In the genomic region with DNA sequence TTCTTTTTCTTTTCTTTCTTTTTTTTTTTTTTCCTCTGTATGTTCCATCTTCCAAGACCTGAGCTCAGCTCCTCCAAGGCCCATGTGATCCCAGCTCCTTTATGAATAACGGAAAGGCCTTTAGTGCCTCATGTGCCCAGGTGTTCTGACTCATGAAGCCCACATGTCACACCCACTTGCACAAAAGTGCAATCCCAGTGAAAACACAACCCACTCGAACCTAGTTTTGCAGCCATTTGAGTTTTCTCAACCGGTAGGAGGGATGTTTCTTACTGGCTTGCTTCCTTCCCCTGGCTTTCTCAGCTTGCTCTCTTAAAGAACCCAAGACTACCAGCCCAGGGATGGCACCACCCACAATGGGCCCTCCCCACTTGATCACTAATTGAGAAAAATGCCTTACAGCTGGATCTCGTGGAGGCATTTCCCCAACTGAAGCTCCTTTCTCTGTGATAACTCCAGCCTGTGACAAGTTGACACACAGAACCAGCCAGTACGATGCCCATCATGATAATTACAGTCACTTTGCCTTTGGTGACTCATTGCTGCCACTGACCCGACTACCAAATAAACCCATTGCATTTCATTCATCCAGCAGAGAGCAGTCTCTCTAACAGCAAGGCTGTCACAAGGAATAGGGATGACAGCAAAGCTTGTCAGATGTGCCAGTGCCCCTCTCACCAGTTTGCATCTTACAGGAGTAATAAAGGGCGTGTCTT, we compare ENCODE assay signal across 19 mouse cellular contexts. TPM values are rescaled to one million over a fixed set of nuclear protein-coding genes. Genes with fewer than 3 reads are reported as not detected.
A peak's percentile ranks its signal among the peaks of the same experiment; 100 is the strongest.
DNase-seq lines count a peak whose midpoint lies in the region; TF ChIP-seq lines count a peak whose summit lies in the region.
"Had no signal": no experiment of that assay in that cellular context is flagged by ENCODE, and none has a peak within 500 bp of the region (broad histone marks: within the 10 kb centered on the region; RNA-seq: fewer than 3 reads in every experiment).

No protein-coding gene starts in this region.

- DNase-seq in frontal cortex, adult 2 months (ENCODE audit: extremely low spot score in 1 of 2, low spot score in 1 of 2): peak; percentile 75 to 82
- DNase-seq in frontal cortex, postnatal 25 days (ENCODE audit: low spot score in 2 of 2): no peak
- peak; percentile 6 to 13 for DNase-seq in urinary bladder, postnatal 36 days (ENCODE audit: low spot score in 2 of 2)
- DNase-seq in urinary bladder, postnatal 25 days (ENCODE audit: low spot score): no peak
- DNase-seq in left cerebral cortex, adult 9 months (ENCODE audit: low spot score in 2 of 2): peak; percentile 69 to 76
- DNase-seq in kidney, postnatal 36 days: no peak
- no peak for DNase-seq in cerebellum, adult 2 months
- DNase-seq: cerebellum, adult 9-10 months; embryo, embryonic 11 days; gastrocnemius, postnatal 36 days; heart, postnatal 14 days; lung, postnatal 10 days; thymus, adult 18-20 months had no signal

- 81% methylated on average over 7 of the region's 7 CpGs for WGBS in cerebellum, adult 2 months

- no peak for TF ChIP-seq CTCF in cerebellum, adult 2 months (IDR thresholded peaks at IDR 0.05; ENCODE audit: borderline replicate concordance, insufficient read depth, low read depth, low read length)

- H3K4me1 ChIP-seq in cerebellum, adult 2 months (ENCODE audit: control insufficient read depth, insufficient read depth, low read length): peaks cover 7% of the 10 kb centered on the region
- H3K4me1 ChIP-seq: embryonic facial prominence, embryonic 15.5 days; forebrain, embryonic 10.5 days had no signal

- H3K4me3 ChIP-seq in cerebellum, adult 2 months (replicated peaks; ENCODE audit: insufficient read depth, low read depth, low read length): no peak overlapping the region
- H3K4me3 ChIP-seq: embryonic facial prominence, embryonic 15.5 days; forebrain, embryonic 10.5 days; hindbrain, embryonic 15.5 days; layer of hippocampus, adult 2 months; midbrain, embryonic 15.5 days had no signal

- H3K27me3 ChIP-seq in cerebellum, adult 2 months (ENCODE audit: control insufficient read depth, insufficient read depth, low read length): no peaks in the 10 kb centered on the region
- H3K27me3 ChIP-seq: embryonic facial prominence, embryonic 15.5 days; hindbrain, embryonic 15.5 days; midbrain, embryonic 15.5 days had no signal

- no peak for TF ChIP-seq POLR2A in cerebellum, adult 2 months (IDR thresholded peaks at IDR 0.05; ENCODE audit: borderline replicate concordance, insufficient read depth, low read length)

- no peak overlapping the region for H3K27ac ChIP-seq in cerebellum, adult 2 months (ENCODE audit: insufficient read depth, low read length)
- H3K27ac ChIP-seq: embryonic facial prominence, embryonic 15.5 days; forebrain, embryonic 10.5 days; hindbrain, embryonic 15.5 days; kidney, postnatal 0 days; layer of hippocampus, adult 2 months; midbrain, embryonic 15.5 days had no signal

RNA-seq across cellular contexts. Expression of a gene that starts 24.8 kb away (rescaled TPM):
- 222 and 224 TPM in 2 replicates for polyA plus RNA-seq in frontal cortex, adult 2 months (2012; rRNA removed)
- 110 and 118 TPM in 2 replicates for polyA plus RNA-seq in cerebellum, adult 2 months (2012; rRNA removed)

Comparison
In these comparisons a context has a peak if more than half of its experiments do, and no peak if none do; other contexts are left out.
1. DNase-seq: peak in frontal cortex, adult 2 months (2 of 2), urinary bladder, postnatal 36 days (2 of 2) and left cerebral cortex, adult 9 months (2 of 2); none in frontal cortex, postnatal 25 days (0 of 2), urinary bladder, postnatal 25 days (single experiment), kidney, postnatal 36 days (0 of 2) and cerebellum, adult 2 months (0 of 2).